Mouse (Mus musculus): ENCODE data around the gene Lrba.

Gene Lrba

GRCm38 (mm10) chr3:86559635-86560034 is 335.2 kb downstream of the Lrba start:
- DNase-seq (ENCODE audit: low read depth, low spot score): no peak

DNA sequence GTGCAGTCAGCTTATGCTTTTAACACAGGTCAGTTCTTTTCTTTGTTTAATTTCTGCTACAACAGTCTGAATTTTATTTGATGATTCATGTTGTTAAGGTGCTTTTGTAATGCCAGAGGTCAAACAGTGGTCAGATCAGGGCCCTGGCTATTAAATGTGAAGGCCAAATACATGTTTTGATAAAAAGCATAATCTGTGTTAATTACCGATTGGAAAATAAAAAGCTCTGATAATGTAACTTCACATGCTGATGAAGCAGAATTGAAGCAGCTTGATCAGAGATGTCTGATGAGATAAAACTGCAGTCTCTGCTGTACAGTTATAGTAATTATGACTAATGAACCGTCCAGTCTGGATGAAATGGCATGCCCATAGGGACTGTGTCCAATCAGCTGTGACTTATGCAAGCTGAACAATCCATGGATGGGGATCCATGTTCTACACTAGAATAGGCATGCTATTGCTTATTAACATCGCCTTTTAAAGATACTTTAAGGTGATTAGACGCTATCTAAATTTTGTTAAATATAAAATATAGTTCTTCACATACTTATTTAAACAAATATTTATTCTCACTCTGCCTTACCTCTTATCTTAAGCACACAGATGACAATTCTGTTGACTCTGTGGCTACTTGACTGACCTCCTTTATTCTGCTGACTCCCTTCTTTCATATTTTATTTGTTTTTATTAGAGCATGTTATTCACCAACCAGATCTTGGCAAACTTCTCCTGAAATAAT is 336.0 kb downstream of the Lrba start:
- no peak for DNase-seq (ENCODE audit: low read depth, low spot score)

- DNase-seq (ENCODE audit: low read depth, low spot score): no peak
These were observed 336.5 kb downstream of the Lrba start for GRCm38 (mm10) chr3:86561023-86561344.

DNA sequence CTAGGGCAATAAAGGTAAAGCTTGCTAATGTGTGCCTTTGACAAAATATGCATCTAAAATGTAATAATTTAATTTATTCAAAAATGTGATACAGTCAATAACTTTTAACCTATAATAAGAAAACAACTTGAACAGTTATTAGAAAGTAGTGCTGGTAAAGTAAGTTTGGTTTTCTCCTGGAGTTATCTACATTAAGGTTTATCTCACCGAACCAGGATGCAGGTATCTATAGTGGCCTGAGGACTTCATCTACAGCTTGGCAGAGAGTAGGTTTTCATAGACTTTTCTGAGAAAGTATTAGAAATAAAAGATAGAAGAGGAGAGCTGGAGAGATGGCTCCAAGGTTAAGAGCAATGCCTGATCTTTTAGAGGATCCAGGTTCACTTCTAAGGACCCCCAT is 336.9 kb downstream of the Lrba start:
- no peak for DNase-seq (ENCODE audit: low read depth, low spot score)

DNA sequence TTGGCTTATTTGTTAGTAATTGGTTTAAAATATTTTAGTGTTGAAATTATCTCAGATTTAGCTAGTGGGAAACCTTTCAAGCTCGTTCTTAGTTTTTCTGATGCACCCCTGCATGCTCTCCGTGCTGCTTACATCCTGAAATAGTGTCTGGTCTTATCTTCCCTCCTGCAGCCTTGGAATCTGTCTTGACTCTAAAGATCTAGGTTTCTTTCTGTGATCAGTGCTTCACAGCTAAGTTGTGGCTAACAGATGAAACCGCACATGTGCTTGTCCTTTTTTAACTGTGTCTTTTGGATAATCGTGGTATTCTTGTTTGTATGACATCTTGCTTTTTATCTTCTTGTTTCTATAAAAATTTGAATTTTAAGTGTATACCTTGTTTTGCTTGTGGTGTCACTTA is 342.8 kb downstream of the Lrba start:
- no peak for DNase-seq (ENCODE audit: low read depth, low spot score)

DNA sequence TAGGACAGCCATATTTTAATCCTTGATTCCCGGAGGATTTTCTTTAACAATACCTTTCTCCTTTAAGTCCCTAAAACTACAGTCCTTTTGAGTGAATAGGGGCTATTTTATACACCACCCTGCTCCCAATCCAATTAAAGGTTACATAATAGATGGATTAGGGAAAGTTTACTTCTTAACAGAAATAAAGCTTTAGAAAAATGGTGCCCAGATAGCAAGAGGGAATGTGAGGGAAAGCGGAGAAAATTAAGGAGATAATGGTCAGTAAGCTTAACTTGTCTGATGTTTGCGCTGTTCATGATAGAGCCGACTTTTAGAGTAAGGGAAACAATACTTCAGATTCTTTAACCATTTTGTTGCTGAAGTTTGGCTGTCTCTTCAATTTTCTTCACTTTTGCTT is 347.0 kb downstream of the Lrba start:
- no peak for DNase-seq (ENCODE audit: low read depth, low spot score)

DNA sequence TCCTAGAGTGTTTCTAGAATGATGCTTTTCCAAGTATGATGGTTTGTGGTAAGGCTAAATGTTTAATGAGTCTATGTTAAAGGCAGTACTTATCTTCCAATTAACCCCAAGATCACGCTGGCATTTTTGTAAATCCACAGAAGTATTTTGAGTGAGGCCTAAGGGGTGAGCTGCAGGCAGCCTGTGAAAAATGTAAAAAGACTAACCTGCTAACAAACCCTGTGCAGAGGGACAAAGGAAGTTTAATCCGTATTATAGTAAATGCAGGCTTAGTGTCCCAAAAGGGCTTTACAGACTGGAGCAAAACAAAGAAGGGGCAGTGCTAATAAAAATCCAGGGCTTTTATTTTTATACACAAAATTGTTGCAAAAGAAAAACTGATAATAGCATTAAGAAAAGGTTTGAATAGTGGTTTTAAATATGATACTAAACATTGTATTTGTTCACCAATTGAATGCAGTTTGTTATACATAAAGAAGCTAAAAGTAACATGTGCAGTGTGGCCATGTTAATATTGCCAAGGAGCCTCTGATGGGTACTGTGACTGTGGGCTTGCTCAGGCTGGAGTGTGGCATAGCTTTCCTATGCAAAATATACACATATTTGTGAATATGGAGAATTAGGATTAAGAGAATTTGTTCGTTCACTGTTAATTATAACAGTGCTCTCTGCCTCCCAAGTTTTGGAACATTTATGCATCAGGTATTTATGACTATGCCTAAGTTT is 348.2 kb downstream of the Lrba start:
- no peak for DNase-seq (ENCODE audit: low read depth, low spot score)

- DNase-seq (ENCODE audit: low read depth, low spot score): no peak
These were observed 350.8 kb downstream of the Lrba start for GRCm38 (mm10) chr3:86575312-86575711.

DNA sequence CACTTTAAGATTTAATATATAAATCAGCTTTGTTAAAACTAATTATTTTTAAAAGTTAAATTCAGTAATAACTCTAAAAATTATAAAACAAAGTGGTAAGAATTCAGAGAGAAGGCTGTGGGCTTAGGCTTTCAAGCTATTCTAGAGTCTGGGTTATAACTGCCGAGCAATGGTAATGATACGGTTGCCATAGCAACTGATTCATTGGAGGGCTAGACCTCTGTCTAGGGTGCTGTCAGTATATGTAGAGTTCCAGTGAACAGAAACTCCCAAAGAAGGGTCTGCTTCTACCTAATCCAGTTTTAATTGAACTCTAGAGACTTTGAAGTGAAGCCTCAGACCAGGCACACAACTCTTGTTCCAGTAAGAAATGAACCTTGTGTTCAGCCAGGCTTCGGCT is 377.8 kb downstream of the Lrba start:
- peak; percentile 10 for DNase-seq (ENCODE audit: low read depth, low spot score)

DNA sequence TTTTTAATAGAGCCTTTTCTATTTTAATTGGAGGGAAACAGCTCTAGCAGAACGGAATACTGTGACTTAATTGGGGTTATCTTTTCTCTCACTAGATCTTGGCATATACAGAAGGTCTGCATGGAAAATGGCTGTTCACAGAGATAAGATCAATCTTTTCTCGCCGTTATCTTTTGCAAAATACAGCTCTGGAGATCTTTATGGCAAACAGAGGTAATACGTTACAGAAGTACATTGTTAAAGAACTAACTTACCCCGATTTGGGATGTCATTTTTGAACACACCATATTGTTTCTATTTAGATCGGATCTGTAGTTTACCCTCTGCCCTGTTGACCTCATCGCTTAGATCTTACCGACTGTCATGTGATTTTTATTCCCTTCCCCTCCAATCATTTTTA is 381.3 kb downstream of the Lrba start:
- DNase-seq (ENCODE audit: low read depth, low spot score): no peak

DNA sequence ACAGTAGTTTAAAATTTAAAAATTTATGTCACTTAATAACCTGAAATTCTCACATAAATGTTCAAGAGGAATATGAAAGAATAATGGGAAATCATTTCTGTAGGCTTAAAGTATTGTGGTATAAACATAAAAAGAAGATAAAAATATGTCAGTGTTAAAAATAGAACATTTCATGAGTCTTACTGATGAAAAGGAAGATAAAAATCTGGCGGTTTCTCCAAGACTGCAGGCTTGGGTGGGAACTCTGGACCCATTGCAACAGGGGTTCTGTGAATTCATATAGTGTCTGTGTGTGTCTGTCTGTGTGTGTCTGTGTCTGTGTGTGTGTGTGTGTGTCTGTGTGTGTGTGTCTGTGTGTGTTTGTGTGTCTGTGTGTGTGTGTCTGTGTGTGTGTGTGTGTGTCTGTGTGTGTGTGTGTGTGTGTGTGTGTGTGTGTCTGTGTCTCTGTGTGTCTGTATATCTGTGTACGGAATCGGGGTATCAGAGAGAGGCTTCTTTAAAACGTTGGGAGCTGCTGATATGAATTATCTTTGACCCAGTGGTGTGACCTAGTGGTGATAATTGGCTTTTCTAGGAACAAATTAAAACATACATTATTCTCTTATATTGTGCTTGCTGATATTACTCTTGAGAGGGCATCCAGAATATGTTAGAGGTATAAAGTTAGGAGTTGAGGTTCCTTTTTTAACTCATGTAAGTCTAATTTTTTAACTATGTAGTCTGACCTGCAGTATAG is 402.7 kb downstream of the Lrba start:
- DNase-seq (ENCODE audit: low read depth, low spot score): no peak

DNA sequence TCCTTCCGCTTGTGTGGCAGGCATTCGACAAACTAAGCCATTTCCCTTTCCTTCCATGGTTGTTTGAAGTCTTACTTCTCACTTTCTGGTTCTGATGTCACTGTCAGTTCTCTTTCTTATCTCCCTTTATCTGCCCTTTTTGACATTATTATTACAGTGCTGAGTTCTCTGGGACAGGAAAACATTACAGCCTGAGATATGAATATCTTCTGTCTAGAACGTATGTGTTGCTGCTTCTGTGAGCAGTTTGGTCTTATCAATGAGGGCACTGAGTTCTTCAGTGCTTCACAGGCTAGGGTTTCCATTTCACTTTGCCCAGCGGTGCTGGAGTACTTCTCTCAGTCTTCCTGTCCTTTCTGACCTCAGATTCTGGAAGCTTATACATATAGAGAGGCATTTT is 404.9 kb downstream of the Lrba start:
- no peak for DNase-seq (ENCODE audit: low read depth, low spot score)

GRCm38 (mm10) chr3:86635464-86635863 is 411.0 kb downstream of the Lrba start:
- no peak for DNase-seq (ENCODE audit: low read depth, low spot score)

- peak; percentile 46 for DNase-seq (ENCODE audit: low read depth, low spot score)
These were observed 411.5 kb downstream of the Lrba start for GRCm38 (mm10) chr3:86635940-86636339.

DNA sequence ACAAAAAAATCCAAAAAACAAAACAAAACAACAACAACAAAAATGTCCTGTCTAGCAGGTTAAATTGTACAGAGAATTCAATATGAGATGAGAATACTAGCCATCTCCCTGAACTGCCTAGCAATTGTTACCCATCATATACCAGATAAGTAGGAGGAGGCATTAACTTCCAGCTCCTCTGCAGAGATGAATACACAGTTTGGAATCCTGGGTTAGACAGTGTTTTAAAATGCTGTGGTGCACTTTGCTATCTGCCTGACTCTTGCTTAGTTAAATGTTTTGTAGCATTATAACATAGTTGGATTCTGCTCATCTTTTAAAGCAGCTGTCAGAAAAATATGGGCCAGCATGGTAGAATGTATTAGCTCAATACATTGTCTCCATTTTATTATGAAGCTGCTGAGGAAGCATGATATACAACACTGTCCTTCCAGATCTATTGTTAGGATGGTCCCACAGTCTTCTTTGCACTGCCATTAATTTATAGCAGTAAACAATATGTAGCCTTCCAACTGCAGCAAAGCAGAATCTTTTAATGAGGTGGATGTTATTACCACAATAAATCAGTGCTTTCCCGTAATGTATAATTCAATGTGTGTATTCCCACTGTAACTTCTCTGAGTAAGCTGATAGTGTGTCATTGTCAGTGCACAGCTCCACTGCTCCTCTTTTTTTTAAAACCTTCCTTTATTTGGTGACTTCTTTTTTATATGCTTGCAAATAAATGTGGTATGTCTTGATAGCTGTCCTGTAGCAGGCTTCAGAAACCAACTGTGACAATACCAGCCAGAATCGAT is 414.3 kb downstream of the Lrba start:
- DNase-seq (ENCODE audit: low read depth, low spot score): no peak

DNA sequence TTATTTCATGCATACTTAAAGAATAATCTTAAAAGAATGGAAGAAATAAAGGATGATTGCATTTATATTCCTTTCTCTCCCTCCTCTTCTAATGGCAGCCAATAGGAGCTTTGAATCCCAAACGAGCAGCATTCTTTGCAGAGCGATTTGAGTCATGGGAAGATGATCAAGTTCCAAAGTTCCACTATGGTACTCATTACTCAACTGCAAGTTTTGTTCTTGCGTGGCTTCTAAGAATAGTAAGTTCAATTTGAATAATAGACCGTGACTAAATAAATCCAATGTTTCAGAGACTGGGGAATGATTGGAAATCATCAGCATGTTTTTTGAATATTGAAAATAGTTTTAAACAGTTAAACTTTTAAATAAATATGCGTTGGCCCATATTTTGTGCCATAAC is 416.9 kb downstream of the Lrba start:
- no peak for DNase-seq (ENCODE audit: low read depth, low spot score)

DNA sequence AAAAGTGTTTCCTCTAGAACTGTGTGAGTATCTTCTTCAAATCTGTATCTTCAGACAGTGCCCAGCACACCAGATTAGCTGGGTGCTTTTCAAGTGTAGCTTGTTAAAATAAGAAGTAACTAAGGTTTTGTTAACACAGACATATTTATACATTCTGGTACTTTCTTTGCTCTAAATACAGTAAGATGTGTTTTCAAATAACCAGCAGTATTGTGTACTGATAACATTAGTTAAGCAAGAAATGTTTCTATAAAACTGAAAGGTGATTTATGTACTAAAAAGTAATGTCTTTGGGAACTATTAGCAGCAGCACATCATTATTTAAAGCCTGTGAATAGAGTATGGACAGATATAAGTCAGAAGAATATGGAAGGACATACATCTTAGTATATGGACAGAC is 417.3 kb downstream of the Lrba start:
- DNase-seq (ENCODE audit: low read depth, low spot score): no peak

- no peak for DNase-seq (ENCODE audit: low read depth, low spot score)
These were observed 422.3 kb downstream of the Lrba start for GRCm38 (mm10) chr3:86646771-86647170.

DNA sequence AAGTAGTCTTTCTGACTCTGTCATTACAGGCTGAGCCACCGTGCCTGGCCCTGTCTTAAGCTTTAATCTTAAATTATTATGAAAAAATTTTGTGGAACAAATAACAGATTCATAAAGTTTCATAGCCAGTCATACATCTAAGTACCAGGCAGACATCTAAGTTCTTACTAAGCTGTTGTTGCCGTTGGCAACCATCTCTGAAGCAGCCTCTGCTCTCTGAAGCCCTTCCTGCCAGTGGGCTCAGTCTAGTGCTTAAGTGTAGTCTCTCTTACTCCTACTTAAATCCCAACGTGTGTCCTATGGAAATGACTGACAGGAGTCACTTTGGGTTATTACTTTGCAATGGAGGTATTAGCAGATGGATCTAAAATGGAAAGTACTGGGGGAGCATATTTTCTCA is 426.5 kb downstream of the Lrba start:
- no peak for DNase-seq (ENCODE audit: low read depth, low spot score)

GRCm38 (mm10) chr3:86659326-86659725 is 434.8 kb downstream of the Lrba start:
- no peak for DNase-seq (ENCODE audit: low read depth, low spot score)

GRCm38 (mm10) chr3:86664399-86664798 is 439.9 kb downstream of the Lrba start:
- no peak for DNase-seq (ENCODE audit: low read depth, low spot score)

DNA sequence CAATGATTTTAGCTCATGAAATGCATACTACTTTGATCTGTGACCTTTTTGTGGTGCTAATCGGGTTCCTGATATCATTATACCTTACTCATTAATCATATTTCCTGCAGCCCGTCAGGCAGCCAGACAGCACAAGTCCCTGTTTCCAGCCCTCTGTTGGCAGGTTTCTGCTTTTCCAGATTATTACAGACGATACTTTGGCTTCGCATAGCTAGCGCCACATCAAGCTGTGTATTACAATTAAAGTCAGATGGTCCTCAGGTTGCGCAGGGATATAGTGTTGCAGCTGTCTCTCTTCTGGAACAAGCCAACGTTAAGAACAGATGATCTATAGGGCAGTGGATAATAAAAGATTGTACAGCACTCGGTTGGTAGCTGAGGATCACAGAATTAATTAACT is 443.7 kb downstream of the Lrba start:
- DNase-seq (ENCODE audit: low read depth, low spot score): no peak

Data from ZHBTc4 (cell line).